Mouse (Mus musculus) heart, adult 18-20 months (tissue): Measurements from ENCODE around the gene Ampd3. TPM values are rescaled to one million over a fixed set of nuclear protein-coding genes. Genes with fewer than 3 reads are reported as not detected.

ENCODE experiments used
- DNase-seq, 2 experiments: peaks; one replicate each; pipeline ENCODE4 v3.0.0; 2021 to 2022; ENCODE audit warnings: mixed read lengths in 1 of 2
- long read RNA-seq, 2 experiments: library from polyadenylated mRNA; stranded (forward); transcript quantifications; one replicate each; pipeline ENCODE4 v2.0.0; 2021
- total RNA-seq, 2 experiments: library from RNA; stranded (reverse); gene quantifications; 2 replicates each; pipeline ENCODE4 v1.2.3; 2021

Ampd3 gene
- 10 to 100 TPM; 31.3 to 34.4 TPM for total RNA-seq
- long read RNA-seq, experiment 1, partial matches to known transcripts: 5 of 6 reads
- long read RNA-seq, experiment 1, other reads (novel, unspliced or antisense): 0 of 6 reads
- long read RNA-seq, experiment 2, partial matches to known transcripts: 3 of 9 reads
- long read RNA-seq, experiment 2, other reads (novel, unspliced or antisense): 2 of 9 reads

DNA sequence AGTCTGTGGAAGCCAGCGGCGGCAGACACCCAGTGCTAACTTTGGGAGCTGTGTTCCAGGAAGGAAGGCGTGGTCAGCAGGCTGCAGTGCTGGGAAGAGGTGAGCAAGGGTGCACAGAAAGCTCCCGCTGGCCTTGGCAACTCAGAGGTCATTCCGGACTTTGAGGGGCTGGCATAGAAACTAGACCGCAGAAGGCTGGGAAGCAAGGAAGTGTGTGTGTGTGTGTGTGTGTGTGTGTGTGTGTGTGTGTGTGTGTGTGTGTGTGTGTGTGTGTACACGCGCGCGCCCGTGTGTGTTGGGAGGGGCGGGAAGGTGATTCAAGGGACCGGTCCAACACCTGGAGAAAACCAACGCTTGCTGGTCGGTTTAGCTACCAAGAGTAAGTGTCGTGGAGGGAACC lies at the start of gene Ampd3:
Ampd3 (plus strand) TSS at position 206 of the 400 bp plus-strand sequence.
- DNase-seq: peak; percentile 56 to 65

DNA sequence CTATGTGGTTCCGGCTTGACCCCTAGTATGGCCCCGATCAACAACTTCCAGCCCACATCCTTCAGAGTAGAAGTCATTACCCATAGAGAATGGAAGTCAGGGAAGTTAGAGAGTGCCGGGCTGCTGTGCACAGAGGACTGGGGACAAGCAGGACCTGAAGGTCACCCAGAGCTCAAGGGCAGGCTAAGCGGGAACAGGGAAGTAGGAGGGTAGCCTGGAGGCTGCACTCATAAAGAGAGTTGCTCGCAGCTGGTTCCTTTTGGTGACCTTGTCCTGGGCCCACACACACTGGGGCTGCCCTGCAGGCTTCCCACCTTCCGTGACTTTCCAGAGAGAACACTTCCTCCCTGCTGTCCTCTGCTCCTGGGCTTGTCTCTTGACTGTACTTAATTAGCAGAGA lies 49.5 kb upstream of the Ampd3 start:
- DNase-seq: no peak

DNA sequence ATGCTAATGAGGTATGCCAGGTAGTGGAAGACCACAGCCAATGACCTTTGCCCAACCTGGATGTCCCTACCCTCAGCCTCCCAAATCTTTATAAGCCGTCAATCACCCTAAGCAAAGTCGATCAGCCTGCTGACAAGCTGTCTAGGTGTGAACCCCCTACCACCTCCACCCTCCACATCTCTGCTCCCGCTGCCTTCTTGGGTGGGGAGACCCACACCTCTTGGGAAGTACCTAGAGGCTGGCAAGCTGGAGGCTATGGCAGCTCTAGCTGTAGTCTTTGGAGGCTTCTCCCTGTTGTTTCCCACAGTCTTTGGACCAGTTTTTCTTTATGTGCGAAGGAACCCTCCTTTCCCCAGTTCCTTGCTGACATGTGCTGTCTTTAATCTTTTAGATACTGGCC lies 48.1 kb upstream of the Ampd3 start:
- DNase-seq: no peak

DNA sequence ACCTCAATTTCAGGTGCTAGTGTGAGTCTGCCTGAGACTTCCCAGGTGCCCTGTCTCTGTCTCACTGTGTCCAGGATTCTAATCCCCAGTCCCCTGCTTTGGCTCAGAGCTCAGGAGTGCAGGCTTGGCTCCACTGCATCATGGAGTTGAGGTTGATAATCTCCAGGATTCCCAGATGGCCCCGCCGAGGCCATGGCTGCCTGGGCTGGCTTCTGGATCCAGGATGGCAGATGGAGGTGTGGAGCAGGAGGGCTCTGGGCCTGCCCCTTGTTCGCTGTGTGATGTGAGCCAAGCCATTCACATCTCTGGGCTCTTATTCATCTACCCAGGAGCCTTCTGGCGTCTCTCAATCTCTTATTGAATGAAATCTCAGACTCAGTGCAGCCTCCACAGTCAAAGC lies 45.8 kb upstream of the Ampd3 start:
- no peak for DNase-seq

DNA sequence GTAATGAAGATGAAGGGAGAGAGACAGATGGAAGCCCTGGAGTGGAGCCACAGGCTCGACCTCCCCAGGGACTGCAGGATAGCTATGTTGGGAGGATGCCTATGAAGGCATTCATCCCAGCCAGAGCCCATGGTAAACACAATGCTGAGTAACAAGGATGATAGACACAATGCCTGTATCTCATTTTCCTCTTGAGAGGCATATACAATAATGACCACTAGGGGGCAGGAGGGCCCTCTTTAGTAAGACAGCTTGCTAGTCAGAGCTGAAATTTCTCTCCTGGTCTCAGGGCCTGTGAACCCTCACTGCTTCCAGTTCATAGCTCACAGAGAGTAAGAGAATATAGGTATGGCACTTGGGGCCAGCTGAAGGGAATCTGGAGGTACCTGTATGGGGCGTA lies 41.0 kb upstream of the Ampd3 start:
- DNase-seq: peak; percentile 66 to 80

DNA sequence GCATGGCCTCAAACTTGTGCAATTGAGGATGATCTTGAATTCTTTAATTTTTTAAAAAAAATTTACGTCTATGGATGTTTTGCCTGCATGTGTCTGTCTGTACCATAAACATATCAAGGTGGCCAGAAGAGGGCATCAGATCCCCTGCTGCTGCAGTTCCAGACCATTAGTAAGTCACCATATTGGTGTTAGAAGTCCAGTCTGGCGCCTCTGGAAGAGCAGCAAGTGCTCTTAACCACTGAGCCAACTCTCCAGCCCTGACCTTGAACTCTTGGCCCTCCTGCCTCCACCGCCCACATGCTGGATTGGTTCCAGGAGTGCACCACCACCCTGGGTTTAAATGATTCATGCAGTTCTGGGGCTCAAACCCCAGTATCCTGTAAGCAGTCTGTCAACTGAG lies 39.1 kb upstream of the Ampd3 start:
- peak in 1 of 2 experiments; percentile 53 for DNase-seq

GRCm38 (mm10) chr7:110729295-110729694 lies 38.7 kb upstream of the Ampd3 start:
- no peak for DNase-seq

DNA sequence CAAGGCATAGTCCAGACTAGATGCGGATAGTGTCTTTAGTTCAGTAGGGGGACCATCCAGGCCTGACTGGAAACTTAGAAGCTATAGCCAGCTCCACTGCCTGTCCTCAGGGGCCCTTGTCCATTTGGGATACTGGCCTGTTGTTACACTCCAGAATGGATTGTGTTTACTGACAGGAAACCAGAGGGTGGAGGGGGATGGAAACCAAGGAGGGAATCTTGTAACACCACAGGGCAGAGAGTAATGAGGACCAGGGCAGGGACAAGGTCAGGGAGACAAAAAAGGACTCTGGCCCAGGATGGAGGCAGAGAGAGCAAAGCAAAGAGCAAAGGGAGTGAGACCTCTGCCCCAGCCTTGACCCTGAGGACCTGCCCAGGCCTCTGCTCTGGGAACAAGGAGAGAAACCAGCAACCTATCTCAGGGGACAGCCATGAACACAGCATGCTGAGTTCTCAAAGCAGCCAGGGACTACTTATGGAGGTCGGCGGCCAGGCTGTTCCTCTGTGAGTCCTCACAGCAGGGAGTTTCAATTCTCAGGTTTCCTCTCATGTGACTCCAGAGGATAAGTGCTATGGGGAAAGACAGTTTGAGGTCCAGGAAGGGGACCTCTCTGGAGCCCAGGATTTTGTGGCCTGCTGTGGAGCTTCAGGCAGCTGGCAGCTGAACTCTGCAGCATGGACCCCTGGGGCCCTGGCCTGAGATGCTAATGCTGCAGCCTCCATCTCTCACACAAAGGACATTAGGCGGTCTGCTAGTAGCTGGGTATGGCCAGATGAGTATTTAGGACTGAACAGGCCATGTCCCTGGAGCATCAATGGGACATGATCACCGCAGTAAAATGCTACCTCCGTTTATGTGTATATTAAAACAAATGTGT lies 36.7 kb upstream of the Ampd3 start:
- DNase-seq: no peak

GRCm38 (mm10) chr7:110732001-110732632 lies 35.9 kb upstream of the Ampd3 start:
- no peak for DNase-seq

GRCm38 (mm10) chr7:110736914-110737313 lies 31.1 kb upstream of the Ampd3 start:
- no peak for DNase-seq

GRCm38 (mm10) chr7:110739764-110740163 lies 28.2 kb upstream of the Ampd3 start:
- no peak for DNase-seq

DNA sequence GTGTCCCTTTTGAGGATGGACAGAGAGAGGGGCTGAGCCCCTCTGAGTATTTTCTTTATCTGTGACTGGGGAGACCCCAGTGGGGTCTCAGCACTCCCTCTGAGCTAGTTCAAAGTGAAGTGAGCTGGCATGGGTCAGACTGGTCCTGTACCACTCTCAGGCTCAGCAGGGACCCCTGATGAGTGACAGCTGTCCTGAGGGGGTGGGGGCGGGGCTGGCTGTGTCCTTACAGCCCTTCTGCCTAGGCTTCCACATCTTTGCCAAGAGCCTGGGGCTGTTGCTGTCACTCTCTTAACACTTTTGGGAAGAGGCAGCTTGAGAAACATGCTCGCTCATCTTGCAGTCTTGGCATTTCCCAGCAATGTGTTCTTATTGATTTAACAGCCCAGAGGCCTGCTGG lies 27.8 kb upstream of the Ampd3 start:
- DNase-seq: no peak

DNA sequence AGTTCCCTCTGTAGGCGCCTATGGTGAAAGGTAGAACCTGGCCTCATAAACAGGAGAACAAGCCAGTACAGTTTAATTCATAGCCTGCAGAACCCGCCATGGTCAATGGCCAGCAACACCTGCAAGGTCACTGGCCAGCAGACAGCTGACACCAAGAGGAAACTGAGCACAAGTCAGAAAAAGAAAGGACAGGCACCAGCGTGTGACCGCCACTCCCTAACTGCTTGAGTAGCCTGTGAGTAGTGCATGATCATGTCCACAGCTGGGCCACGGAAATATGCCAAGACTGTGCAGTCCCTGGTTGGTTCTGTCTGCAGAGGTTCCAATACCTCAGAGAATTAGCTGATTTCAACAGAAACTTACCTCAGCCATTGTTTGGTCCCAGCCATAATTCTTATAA lies 26.0 kb upstream of the Ampd3 start:
- no peak for DNase-seq

- no peak for DNase-seq
Measured at GRCm38 (mm10) chr7:110746087-110746562, 21.9 kb upstream of the Ampd3 start.

GRCm38 (mm10) chr7:110746809-110747208 lies 21.2 kb upstream of the Ampd3 start:
- no peak for DNase-seq

DNA sequence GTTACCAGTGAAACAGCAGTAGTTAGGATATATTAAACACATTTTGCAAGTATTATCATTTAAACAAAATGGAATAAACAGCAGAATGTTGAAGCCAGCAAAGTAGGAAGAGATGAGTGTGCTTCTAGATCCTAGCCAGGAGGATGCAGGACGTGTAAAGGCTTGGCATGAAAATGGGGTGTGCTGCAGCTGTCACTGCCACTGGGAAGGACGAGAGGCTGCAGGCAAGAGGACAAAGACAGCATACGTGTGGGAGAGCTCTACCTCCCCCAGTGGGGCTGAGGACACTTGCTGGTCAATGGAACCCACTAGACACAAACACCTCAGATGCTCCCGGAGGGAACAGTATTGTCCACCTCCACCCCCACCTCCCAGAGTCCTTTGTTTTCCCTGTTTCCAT lies 17.2 kb upstream of the Ampd3 start:
- no peak for DNase-seq

DNA sequence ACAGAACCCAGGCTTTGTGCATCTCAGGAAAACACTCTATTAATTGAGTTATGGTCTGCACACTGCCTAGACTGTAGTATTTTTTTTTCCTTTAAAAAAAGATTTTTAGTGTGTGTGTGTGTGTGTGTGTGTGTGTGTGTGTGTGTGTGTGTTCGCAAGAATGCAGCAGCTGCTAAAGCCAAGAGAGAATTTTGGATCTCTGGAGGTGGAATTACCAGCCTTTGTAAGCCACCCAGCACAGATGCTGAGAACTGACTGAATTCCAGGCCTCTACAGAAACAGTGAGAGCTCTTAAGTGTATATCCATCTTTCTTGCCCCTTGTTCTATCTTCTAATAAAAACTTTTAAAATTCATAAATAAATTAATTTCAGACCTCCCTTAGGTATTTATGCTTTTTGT lies 16.4 kb upstream of the Ampd3 start:
- DNase-seq: no peak

DNA sequence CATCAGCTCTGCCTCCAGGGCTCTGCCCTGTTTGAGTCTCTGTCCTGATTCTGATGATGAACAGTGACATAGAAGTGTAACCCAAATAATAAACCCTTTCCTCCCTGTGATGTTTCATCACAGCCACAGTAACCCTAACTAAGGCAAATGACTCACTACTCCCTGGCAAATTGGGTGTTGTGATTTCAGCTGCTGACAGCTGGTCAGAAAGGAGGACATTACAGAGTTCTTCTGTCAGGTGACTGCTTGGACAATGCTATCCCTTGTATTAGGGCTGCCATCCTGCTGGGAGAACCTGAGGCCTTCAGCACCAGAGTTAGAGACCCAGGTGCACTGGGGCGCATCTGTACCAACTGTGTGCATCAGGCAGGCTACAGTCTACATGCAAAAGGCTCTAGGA lies 14.7 kb upstream of the Ampd3 start:
- DNase-seq: no peak

DNA sequence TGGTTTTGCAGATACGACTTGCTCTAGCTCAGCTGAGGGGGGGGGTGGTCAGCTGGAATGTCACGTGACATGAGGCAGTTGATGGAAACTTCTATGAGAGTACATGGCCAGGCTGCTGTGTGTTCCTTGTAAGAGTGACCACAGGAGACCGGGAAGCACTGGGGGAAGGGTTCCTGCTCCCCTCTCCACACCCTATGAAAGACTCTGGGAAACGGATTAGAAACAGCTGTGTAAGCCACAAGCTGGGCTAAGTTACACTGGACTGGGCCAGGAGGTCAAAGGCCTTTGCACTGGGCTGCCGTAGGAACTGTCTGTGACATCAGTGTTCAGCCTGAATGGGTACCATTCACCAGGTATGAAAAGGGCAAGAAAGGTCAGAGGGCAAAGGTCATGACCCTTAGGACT lies 14.1 kb upstream of the Ampd3 start:
- DNase-seq: peak in 1 of 2 experiments; percentile 66

DNA sequence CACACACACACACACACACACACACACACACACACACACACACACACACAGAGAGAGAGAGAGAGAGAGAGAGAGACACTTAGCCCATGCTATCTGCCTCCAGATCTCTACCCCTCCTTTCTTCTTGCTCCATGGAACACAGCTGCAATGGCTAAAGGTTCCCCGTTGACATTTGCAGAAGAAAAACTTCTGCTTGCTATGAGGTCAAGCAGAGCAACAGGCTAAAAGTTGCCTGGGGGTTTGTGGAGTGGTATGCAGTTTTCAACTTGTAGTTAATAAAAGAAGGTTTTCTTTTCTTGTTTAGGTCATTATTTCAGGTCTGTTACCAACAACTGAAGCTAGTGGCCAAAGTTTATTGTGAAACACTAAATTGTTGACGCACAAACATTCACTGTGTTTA lies 11.6 kb upstream of the Ampd3 start:
- no peak for DNase-seq

- DNase-seq: no peak
Measured at GRCm38 (mm10) chr7:110762605-110763180, 5.3 kb upstream of the Ampd3 start.

- peak; percentile 68 to 72 for DNase-seq
Measured at GRCm38 (mm10) chr7:110768451-110769064, 552 bp downstream of the Ampd3 start.
